Mouse (Mus musculus): Measurements from ENCODE around the gene Gm4792.

The Gm4792 gene

GRCm38 (mm10) chr10:94299301-94299700, 798 bp upstream of the Gm4792 start:
- DNase-seq: no peak

- DNase-seq: no peak
These were observed 2.4 kb downstream of the Gm4792 start for GRCm38 (mm10) chr10:94295923-94296605.

GRCm38 (mm10) chr10:94294933-94295750, 3.4 kb downstream of the Gm4792 start:
- no peak for DNase-seq

GRCm38 (mm10) chr10:94294437-94294836, 4.1 kb downstream of the Gm4792 start:
- no peak for DNase-seq

- no peak for DNase-seq
These were observed 15.7 kb downstream of the Gm4792 start for GRCm38 (mm10) chr10:94282797-94283196.

GRCm38 (mm10) chr10:94282179-94282578, 16.3 kb downstream of the Gm4792 start:
- DNase-seq: no peak

GRCm38 (mm10) chr10:94276511-94276910, 22.0 kb downstream of the Gm4792 start:
- DNase-seq: no peak

- DNase-seq: no peak
These were observed 23.2 kb downstream of the Gm4792 start for GRCm38 (mm10) chr10:94275321-94275720.

- DNase-seq: no peak
These were observed 32.6 kb downstream of the Gm4792 start for GRCm38 (mm10) chr10:94265656-94266542.

GRCm38 (mm10) chr10:94263211-94263610, 35.3 kb downstream of the Gm4792 start:
- DNase-seq: no peak

GRCm38 (mm10) chr10:94262646-94263045, 35.9 kb downstream of the Gm4792 start:
- no peak for DNase-seq

GRCm38 (mm10) chr10:94260544-94260943, 38.0 kb downstream of the Gm4792 start:
- DNase-seq: no peak

- no peak for DNase-seq
These were observed 42.0 kb downstream of the Gm4792 start for GRCm38 (mm10) chr10:94256518-94256917.

- no peak for DNase-seq
These were observed 42.8 kb downstream of the Gm4792 start for GRCm38 (mm10) chr10:94255744-94256143.

GRCm38 (mm10) chr10:94254766-94255165, 43.7 kb downstream of the Gm4792 start:
- DNase-seq: no peak

GRCm38 (mm10) chr10:94253260-94253807, 45.2 kb downstream of the Gm4792 start:
- no peak for DNase-seq

- no peak for DNase-seq
These were observed 48.7 kb downstream of the Gm4792 start for GRCm38 (mm10) chr10:94249575-94250456.

GRCm38 (mm10) chr10:94247748-94248349, 50.7 kb downstream of the Gm4792 start:
- DNase-seq: peak; percentile 32
